Mouse (Mus musculus) cerebellum, adult 11-12 months (tissue): ENCODE results near the gene Taar2.

Experiments used
- DNase-seq: peaks from one replicate; pipeline ENCODE4 v3.0.0; 2022

Taar2 gene

GRCm38 (mm10) chr10:23986419-23986818 lies 48.0 kb downstream of the Taar2 start:
- no peak for DNase-seq
